Mouse (Mus musculus) ZHBTc4 (cell line): ENCODE results near the gene Fer.

ENCODE experiments used
- DNase-seq: peaks from one replicate; pipeline ENCODE4 v3.0.0-alpha.2; 2011; ENCODE audit warnings: low read depth, low spot score

Fer gene

GRCm38 (mm10) chr17:63863012-63863630 is at the start of gene Fer:
Fer (plus strand) TSS chr17:63863062.
- no peak for DNase-seq

GRCm38 (mm10) chr17:63813552-63813951 is 49.3 kb upstream of the Fer start:
- peak; percentile 61 for DNase-seq

DNA sequence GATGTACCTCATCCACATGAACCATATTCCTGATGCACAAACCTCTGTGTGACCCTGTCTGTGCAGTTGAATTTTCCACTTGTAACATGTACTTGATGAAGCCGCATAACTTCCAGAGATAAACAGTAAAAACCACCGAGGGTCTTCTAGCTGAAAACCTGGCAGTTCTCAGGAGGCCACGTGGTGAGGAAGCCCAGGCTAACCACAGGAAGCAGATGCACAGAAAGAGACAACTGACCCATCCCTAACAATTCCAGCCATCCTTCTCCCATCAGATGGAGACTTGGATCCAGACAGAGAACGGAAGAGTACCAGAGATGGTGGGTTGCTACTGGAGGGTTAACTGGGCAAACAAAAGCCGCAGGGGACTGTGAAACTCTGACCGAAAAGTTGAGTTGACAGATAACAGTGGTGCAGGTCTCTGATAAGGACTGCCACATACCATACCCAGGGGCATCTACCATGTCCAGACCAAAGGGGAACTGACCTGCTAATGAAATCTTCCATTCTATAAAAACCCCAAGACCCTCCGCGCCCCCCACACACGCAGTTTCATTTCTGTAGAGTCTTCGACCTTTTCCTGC is 44.3 kb upstream of the Fer start:
- no peak for DNase-seq

- DNase-seq: no peak
Observed at GRCm38 (mm10) chr17:63824141-63824540, 38.7 kb upstream of the Fer start.

DNA sequence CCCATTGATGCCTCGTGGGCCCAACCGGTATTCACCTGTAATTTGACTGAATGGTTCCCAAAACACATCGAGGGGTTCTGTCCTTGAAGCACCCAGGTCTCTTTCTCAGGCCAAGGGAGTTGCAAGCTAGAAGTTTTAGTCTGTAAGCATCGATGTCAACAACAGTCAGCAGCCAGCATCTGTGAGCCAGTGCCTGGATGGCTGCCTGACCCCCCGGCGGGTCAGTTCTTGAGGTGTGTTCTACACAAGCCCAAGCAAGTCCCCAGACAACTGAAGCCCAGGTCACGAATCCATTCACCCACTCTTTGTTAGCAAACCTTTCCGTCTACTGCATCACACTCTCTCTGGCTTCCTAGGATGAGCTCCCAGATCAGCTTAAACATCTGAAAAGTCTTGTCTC is 36.7 kb upstream of the Fer start:
- DNase-seq: peak; percentile 21

GRCm38 (mm10) chr17:63826767-63827166 is 36.1 kb upstream of the Fer start:
- DNase-seq: no peak

- peak; percentile 92 for DNase-seq
Observed at GRCm38 (mm10) chr17:63828561-63829332, 34.1 kb upstream of the Fer start.

DNA sequence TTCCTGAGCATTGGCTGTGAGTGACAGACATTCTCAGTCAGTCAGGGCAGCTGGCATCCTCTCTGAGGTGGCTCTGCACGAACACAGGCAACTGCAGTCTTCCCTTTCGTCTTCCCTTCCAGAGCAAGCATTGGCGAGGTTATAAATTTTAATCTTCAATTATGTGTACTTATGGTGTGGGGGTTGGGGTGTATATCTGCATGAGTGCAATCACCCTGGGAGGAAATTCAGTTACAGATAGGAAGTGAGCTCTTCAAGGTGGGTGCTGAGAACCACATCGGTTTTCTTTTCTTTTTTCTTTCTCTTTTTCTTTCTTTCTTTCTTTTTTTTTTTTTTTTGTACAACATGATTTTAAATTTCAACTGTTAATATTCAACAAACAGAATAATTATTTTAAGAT is 31.3 kb upstream of the Fer start:
- DNase-seq: no peak

DNA sequence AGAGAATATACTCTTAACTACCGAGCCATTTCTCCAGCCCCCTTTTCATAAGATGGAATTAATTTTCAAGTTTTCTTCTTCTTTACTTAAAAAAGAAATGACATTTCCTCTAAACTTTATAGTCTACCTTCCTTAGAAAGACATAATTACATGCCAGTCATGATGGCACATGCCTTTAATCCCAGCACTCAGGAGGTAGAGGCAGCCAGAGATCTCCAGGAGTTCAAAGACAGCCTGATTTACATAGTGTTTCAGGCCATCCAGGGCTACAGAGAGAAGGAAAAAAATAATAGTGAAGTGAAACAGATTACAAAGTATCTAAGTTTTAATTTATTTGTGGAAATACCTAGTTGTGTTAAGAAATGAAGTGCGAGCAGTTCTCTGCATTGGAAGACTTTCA is 26.6 kb upstream of the Fer start:
- DNase-seq: no peak

DNA sequence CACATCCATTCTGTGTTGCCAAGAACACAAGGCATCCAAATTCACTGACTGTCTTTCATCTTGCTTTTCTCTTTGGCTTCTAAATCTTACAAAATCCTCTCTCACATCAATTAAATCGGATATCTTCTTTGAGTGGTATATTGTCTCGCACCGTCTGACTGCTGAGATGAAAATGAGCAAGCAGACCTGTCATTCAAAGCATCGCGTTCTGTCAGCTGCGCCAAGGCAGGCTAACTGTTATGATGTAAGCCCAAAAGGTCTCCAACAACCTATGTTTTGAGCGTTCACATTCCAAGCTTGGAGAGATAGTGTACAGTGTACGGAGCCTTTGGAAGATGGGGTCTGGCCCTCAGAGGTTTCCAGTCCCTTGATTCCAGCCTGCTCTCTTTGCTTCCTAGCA is 26.2 kb upstream of the Fer start:
- DNase-seq: no peak

DNA sequence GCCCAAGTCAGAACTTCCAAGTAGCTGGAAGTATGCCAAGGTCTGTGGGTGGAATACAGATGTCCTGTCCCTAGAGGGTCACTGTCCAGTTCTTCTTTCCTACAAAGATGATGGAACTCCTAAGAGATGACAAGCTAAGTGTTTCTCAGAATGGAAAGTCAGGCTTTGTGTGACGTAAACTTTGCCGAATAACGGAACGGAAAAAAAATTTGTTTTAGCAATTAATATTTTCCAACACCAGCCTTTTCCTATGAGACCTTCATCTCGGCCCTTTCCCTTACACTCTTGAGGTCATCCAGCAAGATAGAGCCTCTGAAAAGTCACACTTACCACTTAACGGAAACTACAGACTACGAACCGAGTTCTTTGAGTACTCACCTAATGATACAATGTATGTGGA is 24.7 kb upstream of the Fer start:
- DNase-seq: no peak

- peak; percentile 69 for DNase-seq
Observed at GRCm38 (mm10) chr17:63839636-63840269, 23.1 kb upstream of the Fer start.

DNA sequence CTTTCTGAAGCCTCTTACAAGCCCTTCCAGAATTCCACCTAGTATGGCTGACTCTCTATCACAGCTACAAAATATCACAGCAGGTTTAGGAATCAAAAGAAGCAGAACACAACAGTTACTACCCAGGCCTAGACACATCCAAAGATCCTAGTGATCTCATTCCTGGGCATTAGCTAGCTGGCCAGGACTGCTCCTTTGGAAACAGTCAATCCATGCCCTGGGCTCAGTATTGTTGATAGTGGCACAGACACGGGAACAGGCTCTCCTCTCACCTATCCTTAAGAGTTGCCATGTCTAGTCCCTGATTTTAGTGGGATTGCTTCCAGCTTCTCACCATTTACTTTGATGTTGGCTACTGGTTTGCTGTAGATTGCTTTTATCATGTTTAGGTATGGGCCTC is 20.6 kb upstream of the Fer start:
- no peak for DNase-seq

DNA sequence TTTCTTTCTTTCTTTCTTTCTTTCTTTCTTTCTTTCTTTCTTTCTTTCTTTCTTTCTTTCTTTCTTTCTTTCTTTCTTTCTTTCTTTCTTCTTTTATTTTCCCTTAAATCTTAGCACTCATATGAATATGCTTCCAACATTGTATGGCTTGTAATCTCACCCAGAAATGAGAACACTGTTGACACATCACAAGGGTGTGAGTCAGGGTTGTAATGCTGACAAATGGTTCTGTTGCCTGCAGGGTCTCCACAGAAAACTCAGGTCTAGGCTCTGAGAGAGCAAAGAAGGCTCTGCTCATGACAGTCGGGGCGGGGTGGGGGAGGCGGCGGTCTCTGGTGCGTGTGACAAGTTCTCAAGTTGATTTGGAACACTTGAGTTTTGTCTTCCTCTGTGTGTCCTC is 17.9 kb upstream of the Fer start:
- DNase-seq: no peak

DNA sequence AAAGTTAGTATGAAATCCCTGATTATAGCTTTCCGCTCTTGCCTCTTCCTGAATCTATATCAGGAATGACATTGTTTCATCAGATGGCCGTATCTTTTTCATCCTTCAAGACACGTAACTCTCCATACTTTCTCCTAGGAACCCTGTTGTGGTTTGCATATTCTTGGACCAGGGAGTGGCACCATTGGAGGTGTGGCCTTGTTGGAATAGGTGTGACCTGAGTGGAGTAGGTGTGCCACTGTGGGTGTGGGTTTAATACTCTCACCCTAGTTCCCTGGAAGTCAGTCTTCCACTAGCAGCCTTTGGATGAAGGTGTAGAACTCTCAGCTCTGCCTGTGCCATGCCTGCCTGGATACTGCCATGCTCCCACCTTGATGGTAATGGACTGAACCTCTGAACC is 17.1 kb upstream of the Fer start:
- DNase-seq: peak; percentile 23

- no peak for DNase-seq
Observed at GRCm38 (mm10) chr17:63849151-63849550, 13.7 kb upstream of the Fer start.

DNA sequence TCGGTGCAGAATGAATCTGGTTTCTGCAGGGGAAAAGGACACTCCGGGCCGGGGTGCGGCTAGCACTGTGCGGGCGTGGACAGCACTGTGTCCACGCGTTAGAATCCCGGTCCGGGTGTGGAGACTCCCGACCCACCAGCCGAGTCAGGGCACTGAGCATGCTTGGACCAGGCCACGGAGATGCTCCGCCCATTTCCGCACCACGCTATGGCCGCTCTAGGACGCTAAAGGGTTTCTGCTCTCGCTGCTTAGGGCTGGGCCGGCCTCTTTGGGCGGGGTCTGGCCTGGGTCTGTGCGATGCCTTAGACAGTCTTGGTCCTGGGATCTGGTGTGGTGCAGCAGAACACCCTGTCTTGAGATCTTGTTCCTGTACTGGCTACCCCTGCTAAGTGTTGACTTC is 13.3 kb upstream of the Fer start:
- peak; percentile 93 for DNase-seq

- DNase-seq: no peak
Observed at GRCm38 (mm10) chr17:63850016-63850415, 12.8 kb upstream of the Fer start.

- no peak for DNase-seq
Observed at GRCm38 (mm10) chr17:63857023-63857544, 5.8 kb upstream of the Fer start.

GRCm38 (mm10) chr17:63860988-63861387 is 1.9 kb upstream of the Fer start:
- DNase-seq: peak; percentile 27

DNA sequence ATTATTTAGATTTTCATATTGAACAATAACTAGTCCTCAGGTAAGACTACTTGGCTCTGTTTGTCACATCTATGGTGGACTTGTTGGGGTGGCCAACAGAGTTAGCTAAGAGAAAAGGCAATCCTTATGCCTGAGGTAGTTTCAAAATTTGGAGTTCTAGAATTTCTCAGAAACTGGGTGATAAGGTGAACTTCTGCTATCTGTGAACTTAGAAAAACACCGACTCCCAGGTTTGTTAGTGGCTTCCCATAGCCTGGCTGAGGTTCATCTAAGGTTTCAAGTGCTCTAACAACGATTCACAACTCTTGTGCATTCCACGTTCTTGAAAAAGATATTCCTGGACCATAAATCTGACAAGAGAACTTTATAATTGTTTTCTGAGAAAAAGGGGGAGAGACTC is 463 bp upstream of the Fer start:
- DNase-seq: no peak

DNA sequence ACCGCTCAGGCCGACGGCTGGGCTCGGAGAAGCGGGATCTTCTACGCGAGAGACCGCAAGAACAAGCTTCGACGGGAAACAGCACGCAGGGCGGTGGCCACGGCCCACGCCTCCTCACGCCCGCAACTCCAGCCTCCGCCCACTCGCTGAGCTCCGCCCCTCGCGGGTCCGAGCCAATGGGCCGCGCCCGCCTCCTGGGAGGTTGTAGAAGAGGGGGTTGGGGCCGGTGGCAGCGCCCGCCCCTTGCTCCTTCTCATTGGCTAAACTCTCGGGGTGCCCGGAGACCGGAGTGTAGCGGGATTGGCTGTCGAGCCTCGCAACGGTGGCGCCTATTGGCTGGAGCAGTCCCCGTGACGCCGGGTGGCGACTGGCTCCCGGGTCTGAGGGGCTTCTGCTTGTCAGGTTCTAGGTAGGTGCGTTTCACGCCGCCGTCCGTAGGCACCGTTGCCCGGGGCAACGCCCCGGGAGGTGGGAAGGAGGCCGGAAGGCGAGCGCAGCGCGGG is 836 bp downstream of the Fer start, which contains the start of gene A930002H24Rik:
Gene A930002H24Rik, minus strand, starts transcription at position 145 of the 503 bp plus-strand sequence.
- peak; percentile 99 for DNase-seq
